In genomic region chr8:19706918-19707760, GRCm38 (mm10) we compare ENCODE assay signal across 9 mouse cellular contexts. TPM values are rescaled to one million over a fixed set of nuclear protein-coding genes. Genes with fewer than 3 reads are reported as not detected.
A peak's percentile ranks its signal among the peaks of the same experiment; 100 is the strongest.
DNase-seq lines count a peak whose midpoint lies in the region; ATAC-seq and TF ChIP-seq lines count a peak whose summit lies in the region.
"Not testable (repeated sequence)": the region's sequence is repeated elsewhere in the genome, so short reads cannot be mapped to it uniquely, and the experiment has no call there.
"Had no signal": no experiment of that assay in that cellular context is flagged by ENCODE, and none has a peak within 500 bp of the region (broad histone marks: within the 10 kb centered on the region; RNA-seq: fewer than 3 reads in every experiment).

No protein-coding gene starts in this region.

- not testable (repeated sequence) for H3K4me3 ChIP-seq in heart, adult 2 months; kidney, embryonic 14.5 days (ENCODE audit: low read length); limb, embryonic 10.5 days; midbrain, embryonic 14.5 days (replicated peaks; ENCODE audit: low read depth, low read length)

- not testable (repeated sequence) for H3K9ac ChIP-seq in heart, adult 2 months (ENCODE audit: low read depth, low read length); kidney, embryonic 14.5 days (ENCODE audit: low read depth, low read length); midbrain, embryonic 14.5 days (replicated peaks; ENCODE audit: low read length)

- H3K9me3 ChIP-seq in kidney, embryonic 14.5 days (ENCODE audit: control insufficient read depth, low read length); limb, embryonic 10.5 days (replicated peaks); midbrain, embryonic 14.5 days (ENCODE audit: control insufficient read depth, low read length): not testable (repeated sequence)

- H3K27me3 ChIP-seq in heart, adult 2 months (ENCODE audit: control insufficient read depth, insufficient read depth, low read length); kidney, embryonic 14.5 days (ENCODE audit: control insufficient read depth, insufficient read depth, low read length); limb, embryonic 10.5 days (ENCODE audit: low read depth, poor library complexity, severe bottlenecking); midbrain, embryonic 14.5 days (ENCODE audit: control insufficient read depth, insufficient read depth, low read length); splenic B cell, adult 2 months (ENCODE audit: control insufficient read depth, insufficient read depth, low read length, poor library complexity, severe bottlenecking): not testable (repeated sequence)

- 68% methylated on average over 7 of the region's 7 CpGs for WGBS in heart, adult 2 months
- WGBS in kidney, embryonic 14.5 days, result 73% methylated on average over 7 of the region's 7 CpGs
- 74% methylated on average over 7 of the region's 7 CpGs for WGBS in limb, embryonic 10.5 days
- 72% methylated on average over 7 of the region's 7 CpGs for WGBS in midbrain, embryonic 14.5 days

- not testable (repeated sequence) for H3K79me2 ChIP-seq in heart, adult 2 months (replicated peaks; ENCODE audit: control insufficient read depth, insufficient read depth, low read length)

- TF ChIP-seq EP300 in heart, adult 2 months (IDR thresholded peaks at IDR 0.05; ENCODE audit: insufficient read depth, low read depth, low read length), result not testable (repeated sequence)

- H3K4me2 ChIP-seq in kidney, embryonic 14.5 days (replicated peaks; ENCODE audit: low read depth, low read length); midbrain, embryonic 14.5 days (ENCODE audit: low read length): not testable (repeated sequence)

- not testable (repeated sequence) for H3K36me3 ChIP-seq in heart, adult 2 months (ENCODE audit: control insufficient read depth, insufficient read depth, low read length); kidney, embryonic 14.5 days (ENCODE audit: control insufficient read depth, insufficient read depth, low read length); limb, embryonic 10.5 days; midbrain, embryonic 14.5 days (ENCODE audit: control insufficient read depth, insufficient read depth, low read length); splenic B cell, adult 2 months (ENCODE audit: control insufficient read depth, insufficient read depth, low read length, poor library complexity, severe bottlenecking)

- H3K4me1 ChIP-seq in heart, adult 2 months (ENCODE audit: control insufficient read depth, insufficient read depth, low read length); kidney, embryonic 14.5 days (ENCODE audit: control insufficient read depth, insufficient read depth, low read length); limb, embryonic 10.5 days; midbrain, embryonic 14.5 days (ENCODE audit: control insufficient read depth, insufficient read depth, low read length): not testable (repeated sequence)

- peak; percentile 67 for DNase-seq in 416B (ENCODE audit: low read depth)
- DNase-seq in adrenal gland, postnatal 10 days, result peak; percentile 95
- DNase-seq in embryo, embryonic 11 days, result peak; percentile 6
- DNase-seq in heart, adult 2 months, result peak; percentile 79 to 81
- DNase-seq in limb, embryonic 10.5 days (ENCODE audit: low spot score), result peak; percentile 65
- DNase-seq in midbrain, embryonic 14.5 days, result peak; percentile 51
- DNase-seq in splenic B cell, adult 2 months (ENCODE audit: low read depth, low spot score), result peak; percentile 41

- TF ChIP-seq CTCF in heart, adult 2 months (IDR thresholded peaks at IDR 0.05), result peak; percentile 75

- intact Hi-C loops in heart, adult 2 months (cut with DNase I), result not testable (repeated sequence)

- not testable (repeated sequence) for H3K27ac ChIP-seq in heart, adult 2 months; kidney, embryonic 14.5 days (ENCODE audit: low read depth, low read length); limb, embryonic 10.5 days; midbrain, embryonic 14.5 days (replicated peaks; ENCODE audit: low read depth, low read length)

- not testable (repeated sequence) for TF ChIP-seq POLR2A in heart, adult 2 months (IDR thresholded peaks at IDR 0.05; ENCODE audit: insufficient read depth, low read depth, low read length)

- ATAC-seq in kidney, embryonic 14.5 days (ENCODE audit: low FRiP score, low TSS enrichment), result 0 out of 2 replicates have a peak, but pooled peaks have one; percentile 60
- not testable (repeated sequence) for ATAC-seq in midbrain, embryonic 14.5 days (ENCODE audit: low FRiP score, low TSS enrichment)

RNA-seq across cellular contexts. Expression of gene 4930467E23Rik, which starts 22.2 kb away (rescaled TPM):
- under 1 TPM in 1 of 2 experiments, not detected in 1; 0.45 TPM for total RNA-seq in adrenal gland, postnatal 10 days (2021)
- under 1 TPM in 1 of 2 experiments, not detected in 1; 0.55 TPM for total RNA-seq in heart, adult 2 months (2021)
- polyA plus RNA-seq in heart, adult 2 months (2012; rRNA removed), result 0.14 TPM in 1 of 2 replicates, not detected in the other
- not detected in 2 replicates for polyA plus RNA-seq in kidney, embryonic 14.5 days (2014; fragmentation: Nextera tagmentation; extraction: Ambion mirVana)
- not detected in 2 replicates for polyA plus RNA-seq in limb, embryonic 10.5 days (2016; fragmentation: Nextera tagmentation; extraction: Ambion mirVana)
- polyA plus RNA-seq in midbrain, embryonic 14.5 days (2014; fragmentation: Nextera tagmentation; extraction: Ambion mirVana), result 0.17 TPM in 1 of 2 replicates, not detected in the other
- polyA plus RNA-seq: forebrain, embryonic 15.5 days had no signal

Comparison
In these comparisons a context has a peak if more than half of its experiments do, and no peak if none do; other contexts are left out.
1. DNase-seq: peak in every context shown above with its lines; median percentile 95 in adrenal gland, postnatal 10 days; 80 in heart, adult 2 months; 67 in 416B; 65 in limb, embryonic 10.5 days; 51 in midbrain, embryonic 14.5 days; 41 in splenic B cell, adult 2 months; 6 in embryo, embryonic 11 days.